Mouse (Mus musculus): ENCODE results near the gene Ccdc146. TPM values are rescaled to one million over a fixed set of nuclear protein-coding genes. Genes with fewer than 3 reads are reported as not detected.

Gene Ccdc146
- polyA plus RNA-seq, 1 experiment, result not detected

- TF ChIP-seq CTCF (IDR thresholded peaks at IDR 0.05; ENCODE audit: extremely low read depth, insufficient read length, insufficient replicate concordance, low read depth, low read length) (no peak), POLR2A (IDR thresholded peaks at IDR 0.05; ENCODE audit: low read depth, low read length) (no peak)
- H3K27ac ChIP-seq (ENCODE audit: insufficient read depth, low read depth, low read length), result no peak overlapping the region
- 84% methylated on average over 8 of the region's 8 CpGs for WGBS
- H3K4me3 ChIP-seq (ENCODE audit: low read depth, low read length), result no peak overlapping the region
- no peaks in the 10 kb centered on the region for H3K36me3 ChIP-seq (ENCODE audit: control insufficient read depth, insufficient read depth, low read length)
- H3K27me3 ChIP-seq (ENCODE audit: control insufficient read depth, insufficient read depth, low read length), result no peaks in the 10 kb centered on the region
- no peaks in the 10 kb centered on the region for H3K4me1 ChIP-seq (ENCODE audit: control insufficient read depth, insufficient read depth, insufficient read length, low read length)
These were observed 160.0 kb downstream of the Ccdc146 start for GRCm38 (mm10) chr5:21264352-21265021.

- H3K4me3 ChIP-seq (ENCODE audit: low read depth, low read length), result no peak overlapping the region
These were observed 161.0 kb downstream of the Ccdc146 start for GRCm38 (mm10) chr5:21263202-21264055.

GRCm38 (mm10) chr5:21261202-21261844 lies 163.2 kb downstream of the Ccdc146 start:
- Histone ChIP-seq H3K4me3 (ENCODE audit: low read depth, low read length) (no peak overlapping the region), H3K36me3 (ENCODE audit: control insufficient read depth, insufficient read depth, low read length) (no peaks in the 10 kb centered on the region), H3K27ac (ENCODE audit: insufficient read depth, low read depth, low read length) (no peak overlapping the region), H3K4me1 (ENCODE audit: control insufficient read depth, insufficient read depth, insufficient read length, low read length) (no peaks in the 10 kb centered on the region), H3K27me3 (ENCODE audit: control insufficient read depth, insufficient read depth, low read length) (no peaks in the 10 kb centered on the region)
- no peak for TF ChIP-seq POLR2A (IDR thresholded peaks at IDR 0.05; ENCODE audit: low read depth, low read length)
- TF ChIP-seq CTCF (IDR thresholded peaks at IDR 0.05; ENCODE audit: extremely low read depth, insufficient read length, insufficient replicate concordance, low read depth, low read length), result no peak
- WGBS, result 45% methylated on average over 6 of the region's 6 CpGs

More at GRCm38 (mm10) chr5:21263202-21264055, 161.0 kb downstream of the Ccdc146 start:
- no peaks in the 10 kb centered on the region for H3K36me3 ChIP-seq (ENCODE audit: control insufficient read depth, insufficient read depth, low read length)
- no peak overlapping the region for H3K27ac ChIP-seq (ENCODE audit: insufficient read depth, low read depth, low read length)
- TF ChIP-seq CTCF (IDR thresholded peaks at IDR 0.05; ENCODE audit: extremely low read depth, insufficient read length, insufficient replicate concordance, low read depth, low read length) (no peak), POLR2A (IDR thresholded peaks at IDR 0.05; ENCODE audit: low read depth, low read length) (no peak)
- WGBS, result 55% methylated on average over 18 of the region's 18 CpGs
- H3K4me1 ChIP-seq (ENCODE audit: control insufficient read depth, insufficient read depth, insufficient read length, low read length), result no peaks in the 10 kb centered on the region
- no peaks in the 10 kb centered on the region for H3K27me3 ChIP-seq (ENCODE audit: control insufficient read depth, insufficient read depth, low read length)

- Histone ChIP-seq H3K4me1 (ENCODE audit: control insufficient read depth, insufficient read depth, insufficient read length, low read length) (no peaks in the 10 kb centered on the region), H3K4me3 (ENCODE audit: low read depth, low read length) (no peak overlapping the region), H3K36me3 (ENCODE audit: control insufficient read depth, insufficient read depth, low read length) (no peaks in the 10 kb centered on the region), H3K27me3 (ENCODE audit: control insufficient read depth, insufficient read depth, low read length) (no peaks in the 10 kb centered on the region), H3K27ac (ENCODE audit: insufficient read depth, low read depth, low read length) (no peak overlapping the region)
- WGBS, result 71% methylated on average over 7 of the region's 7 CpGs
- TF ChIP-seq CTCF (IDR thresholded peaks at IDR 0.05; ENCODE audit: extremely low read depth, insufficient read length, insufficient replicate concordance, low read depth, low read length) (no peak), POLR2A (IDR thresholded peaks at IDR 0.05; ENCODE audit: low read depth, low read length) (no peak)
These were observed 163.7 kb downstream of the Ccdc146 start for GRCm38 (mm10) chr5:21260746-21261145.

- Histone ChIP-seq H3K36me3 (ENCODE audit: control insufficient read depth, insufficient read depth, low read length) (no peaks in the 10 kb centered on the region), H3K27ac (ENCODE audit: insufficient read depth, low read depth, low read length) (no peak overlapping the region), H3K4me3 (ENCODE audit: low read depth, low read length) (no peak overlapping the region), H3K27me3 (ENCODE audit: control insufficient read depth, insufficient read depth, low read length) (no peaks in the 10 kb centered on the region), H3K4me1 (ENCODE audit: control insufficient read depth, insufficient read depth, insufficient read length, low read length) (0 out of 2 replicates have a peak, but pooled peaks cover 2% of the 10 kb centered on the region)
- 55% methylated on average over 6 of the region's 6 CpGs for WGBS
- no peak for TF ChIP-seq POLR2A (IDR thresholded peaks at IDR 0.05; ENCODE audit: low read depth, low read length)
- TF ChIP-seq CTCF (IDR thresholded peaks at IDR 0.05; ENCODE audit: extremely low read depth, insufficient read length, insufficient replicate concordance, low read depth, low read length), result peak; percentile 31; the same call in 1 of the 2 replicates
These were observed 166.7 kb downstream of the Ccdc146 start for GRCm38 (mm10) chr5:21257806-21258205.

- WGBS, result 63% methylated on average over 4 of the region's 4 CpGs
- no peaks in the 10 kb centered on the region for H3K36me3 ChIP-seq (ENCODE audit: control insufficient read depth, insufficient read depth, low read length)
- H3K4me3 ChIP-seq (ENCODE audit: low read depth, low read length), result no peak overlapping the region
- no peak for TF ChIP-seq POLR2A (IDR thresholded peaks at IDR 0.05; ENCODE audit: low read depth, low read length)
- TF ChIP-seq CTCF (IDR thresholded peaks at IDR 0.05; ENCODE audit: extremely low read depth, insufficient read length, insufficient replicate concordance, low read depth, low read length), result no peak
- H3K4me1 ChIP-seq (ENCODE audit: control insufficient read depth, insufficient read depth, insufficient read length, low read length), result 0 out of 2 replicates have a peak, but pooled peaks cover 2% of the 10 kb centered on the region
- H3K27me3 ChIP-seq (ENCODE audit: control insufficient read depth, insufficient read depth, low read length), result no peaks in the 10 kb centered on the region
- no peak overlapping the region for H3K27ac ChIP-seq (ENCODE audit: insufficient read depth, low read depth, low read length)
These were observed 167.4 kb downstream of the Ccdc146 start for GRCm38 (mm10) chr5:21257126-21257525.
